In the genomic region with DNA sequence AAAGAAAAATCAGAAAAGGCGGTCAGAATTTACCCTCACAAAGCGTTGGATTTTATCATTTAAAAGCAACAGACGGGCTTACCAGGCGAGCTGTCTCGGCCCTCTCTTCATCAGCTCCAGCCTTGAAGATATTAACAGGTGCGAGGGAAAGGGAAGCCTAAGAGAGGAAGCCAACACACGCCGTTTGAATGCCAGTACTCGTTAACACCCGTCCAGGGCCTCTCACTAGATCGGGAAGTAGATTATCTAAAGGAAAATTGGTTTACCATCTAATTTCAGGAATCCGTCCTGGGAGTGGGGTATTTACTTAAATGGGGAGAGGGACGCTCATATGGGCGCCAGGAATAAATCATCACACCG, we compare ENCODE assay signal across 9 mouse cellular contexts. TPM values are rescaled to one million over a fixed set of nuclear protein-coding genes. Genes with fewer than 3 reads are reported as not detected.
DNase-seq lines count a peak whose midpoint lies in the region; ATAC-seq and TF ChIP-seq lines count a peak whose summit lies in the region.
"Had no signal": no experiment of that assay in that cellular context is flagged by ENCODE, and none has a peak within 500 bp of the region (broad histone marks: within the 10 kb centered on the region; RNA-seq: fewer than 3 reads in every experiment).

No protein-coding gene starts in this region.

- no peak for TF ChIP-seq EP300 in heart, postnatal 0 days (IDR thresholded peaks at IDR 0.05; ENCODE audit: low read depth)

- intact Hi-C loops in heart, postnatal 14 days (cut with DNase I): loop anchor here (2.0 kb wide), 1 partner anchor 86 kb away; a partner anchor contains a TSS

- no peak for TF ChIP-seq CTCF in heart, postnatal 0 days (IDR thresholded peaks at IDR 0.05; ENCODE audit: low read depth)
- TF ChIP-seq CTCF in hindbrain, postnatal 0 days (IDR thresholded peaks at IDR 0.05; ENCODE audit: low read depth): no peak

- peak overlapping the region; percentile 71 for H3K4me2 ChIP-seq in heart, postnatal 0 days (ENCODE audit: low read depth, low read length)
- peak overlapping the region; percentile 89 for H3K4me2 ChIP-seq in hindbrain, postnatal 0 days (ENCODE audit: low read depth, low read length)
- peak overlapping the region; percentile 92 for H3K4me2 ChIP-seq in midbrain, embryonic 13.5 days (replicated peaks)

- H3K4me3 ChIP-seq in heart, postnatal 0 days (ENCODE audit: low read depth, low read length): peak overlapping the region; percentile 89
- peak overlapping the region; percentile 99 for H3K4me3 ChIP-seq in hindbrain, postnatal 0 days (ENCODE audit: low read length)
- peak overlapping the region; percentile 95 for H3K4me3 ChIP-seq in midbrain, embryonic 13.5 days (replicated peaks)

- peak overlapping the region; percentile 86; the same call in 1 of the 2 replicates for H3K27ac ChIP-seq in heart, postnatal 0 days (ENCODE audit: low read depth)
- peak overlapping the region; percentile 90; the same call in 1 of the 2 replicates for H3K27ac ChIP-seq in hindbrain, postnatal 0 days
- peak overlapping the region; percentile 82 for H3K27ac ChIP-seq in midbrain, embryonic 13.5 days

- peak overlapping the region; percentile 82 for H3K9ac ChIP-seq in heart, postnatal 0 days (replicated peaks; ENCODE audit: low read depth, low read length)
- peak overlapping the region; percentile 82 for H3K9ac ChIP-seq in hindbrain, postnatal 0 days (replicated peaks; ENCODE audit: low read length)
- peak overlapping the region; percentile 82 for H3K9ac ChIP-seq in midbrain, embryonic 13.5 days (replicated peaks)

- H3K4me1 ChIP-seq in heart, postnatal 0 days (ENCODE audit: control insufficient read depth, insufficient read depth): peaks cover 6% of the 10 kb centered on the region
- H3K4me1 ChIP-seq in hindbrain, postnatal 0 days (ENCODE audit: insufficient read depth, low read length): no peaks in the 10 kb centered on the region
- peaks cover 20% of the 10 kb centered on the region for H3K4me1 ChIP-seq in midbrain, embryonic 13.5 days (replicated peaks)

- no peak for DNase-seq in heart, postnatal 0 days (ENCODE audit: low spot score)
- no peak for DNase-seq in heart, postnatal 14 days
- DNase-seq in hindbrain, postnatal 0 days (ENCODE audit: low spot score): no peak
- no peak for DNase-seq in ovary, postnatal 14 days (ENCODE audit: low spot score)
- no peak for DNase-seq in cerebellum, postnatal 4 days (ENCODE audit: low spot score in 2 of 2)
- DNase-seq in adrenal gland, adult 18-20 months (ENCODE audit: low spot score in 2 of 2): no peak

- WGBS in heart, postnatal 0 days: 2% methylated on average over 15 of the region's 15 CpGs
- WGBS in hindbrain, postnatal 0 days: 4% methylated on average over 15 of the region's 15 CpGs
- 3% methylated on average over 15 of the region's 15 CpGs for WGBS in midbrain, embryonic 13.5 days

- ATAC-seq in heart, postnatal 0 days (ENCODE audit: insufficient read depth, low read depth): no peak
- peak; percentile 27 for ATAC-seq in common myeloid progenitor, adult 5-6 weeks (replicated peaks; ENCODE audit: low read depth, poor library complexity, severe bottlenecking)
- no peak for ATAC-seq in hindbrain, postnatal 0 days
- peak; percentile 0; the same call in 1 of the 2 replicates for ATAC-seq in midbrain, embryonic 13.5 days

- H3K9me3 ChIP-seq in heart, postnatal 0 days (replicated peaks; ENCODE audit: control insufficient read depth, low read length): no peaks in the 10 kb centered on the region
- no peaks in the 10 kb centered on the region for H3K9me3 ChIP-seq in hindbrain, postnatal 0 days (ENCODE audit: low read length)
- H3K9me3 ChIP-seq in midbrain, embryonic 13.5 days: no peaks in the 10 kb centered on the region

- H3K27me3 ChIP-seq in heart, postnatal 0 days (ENCODE audit: control insufficient read depth, insufficient read depth, low read length): no peaks in the 10 kb centered on the region
- H3K27me3 ChIP-seq in hindbrain, postnatal 0 days (ENCODE audit: insufficient read depth, low read length): no peaks in the 10 kb centered on the region
- H3K27me3 ChIP-seq in midbrain, embryonic 13.5 days: no peaks in the 10 kb centered on the region
- H3K27me3 ChIP-seq: Patski had no signal

- peaks cover 42% of the 10 kb centered on the region for H3K36me3 ChIP-seq in heart, postnatal 0 days (replicated peaks; ENCODE audit: control insufficient read depth, insufficient read depth, low read length)
- H3K36me3 ChIP-seq in hindbrain, postnatal 0 days (ENCODE audit: insufficient read depth, low read length): peaks cover 33% of the 10 kb centered on the region
- H3K36me3 ChIP-seq in midbrain, embryonic 13.5 days: peaks cover 39% of the 10 kb centered on the region

RNA-seq across cellular contexts. Expression of a gene that starts 0.7 kb away (rescaled TPM):
- 154 and 209 TPM in 2 replicates for total RNA-seq in heart, postnatal 0 days (2014; rRNA removed; ENCODE audit: low replicate concordance)
- polyA plus RNA-seq in heart, postnatal 0 days (2015; fragmentation: Nextera tagmentation; extraction: Ambion mirVana): 121 and 129 TPM in 2 replicates
- 100 to 1,000 TPM; 121 to 137 TPM for total RNA-seq in heart, postnatal 14 days (2021)
- total RNA-seq in common myeloid progenitor, adult 5-6 weeks (2017): 664 and 671 TPM in 2 replicates
- total RNA-seq in hindbrain, postnatal 0 days (2014; rRNA removed): 234 and 266 TPM in 2 replicates
- 216 and 219 TPM in 2 replicates for polyA plus RNA-seq in hindbrain, postnatal 0 days (2015; fragmentation: Nextera tagmentation; extraction: Ambion mirVana)
- 280 and 281 TPM in 2 replicates for polyA plus RNA-seq in midbrain, embryonic 13.5 days (2015; fragmentation: Nextera tagmentation; extraction: Ambion mirVana)
- total RNA-seq in adrenal gland, adult 18-20 months (2021): 100 to 1,000 TPM; 211 to 254 TPM

RNA-seq across cellular contexts. Expression of a gene that starts 17.7 kb away (rescaled TPM):
- total RNA-seq in heart, postnatal 0 days (2014; rRNA removed; ENCODE audit: low replicate concordance): 330 and 397 TPM in 2 replicates
- polyA plus RNA-seq in heart, postnatal 0 days (2015; fragmentation: Nextera tagmentation; extraction: Ambion mirVana): 115 and 138 TPM in 2 replicates
- total RNA-seq in heart, postnatal 14 days (2021): 100 to 1,000 TPM; 247 to 264 TPM
- total RNA-seq in common myeloid progenitor, adult 5-6 weeks (2017): not detected in 2 replicates
- total RNA-seq in hindbrain, postnatal 0 days (2014; rRNA removed): 0.16 TPM in 1 of 2 replicates, not detected in the other
- not detected in 2 replicates for polyA plus RNA-seq in hindbrain, postnatal 0 days (2015; fragmentation: Nextera tagmentation; extraction: Ambion mirVana)
- polyA plus RNA-seq in midbrain, embryonic 13.5 days (2015; fragmentation: Nextera tagmentation; extraction: Ambion mirVana): not detected in 2 replicates
- not detected for total RNA-seq in adrenal gland, adult 18-20 months (2021)
- polyA plus RNA-seq: Patski had no signal

Comparison
In these comparisons a context has a peak if more than half of its experiments do, and no peak if none do; other contexts are left out.
1. ATAC-seq: peak in common myeloid progenitor, adult 5-6 weeks (single experiment) and midbrain, embryonic 13.5 days (single experiment); none in heart, postnatal 0 days (single experiment) and hindbrain, postnatal 0 days (single experiment).
2. RNA of a gene that starts 17.7 kb away (total RNA-seq): 330 to 397 TPM in heart, postnatal 0 days and 247 to 264 TPM in heart, postnatal 14 days; 0.16 TPM in hindbrain, postnatal 0 days, not detected in common myeloid progenitor, adult 5-6 weeks and not detected in adrenal gland, adult 18-20 months; every median in the first group is over 100 times any median in the second.
3. Peak in every context shown above with its lines, with median percentiles within 50 percentile points of each other: H3K27ac ChIP-seq, H3K4me2 ChIP-seq, H3K4me3 ChIP-seq and H3K9ac ChIP-seq.